Mouse (Mus musculus) lung, embryonic 16.5 days (tissue): Measurements from ENCODE around the gene Carmil3. TPM values are rescaled to one million over a fixed set of nuclear protein-coding genes. Genes with fewer than 3 reads are reported as not detected.
A peak's percentile ranks its signal among the peaks of the same experiment; 100 is the strongest.

Experiments used
- ATAC-seq: fragments of 200-750 bp; cut with Nextera tagmentation; 2 replicates; pipeline ENCODE4 v1.8.0; 2017; ENCODE audit warnings: low read depth, mild to moderate bottlenecking, moderate library complexity
- H3K27ac ChIP-seq: fragments of 300-500 bp; sonication (generic); 2 replicates; pipeline ENCODE4 v1.5.1; 2014; ENCODE audit warnings: mild to moderate bottlenecking, control low read depth, low read length
- H3K27me3 ChIP-seq: fragments of 300-500 bp; sonication (generic); 2 replicates; pipeline ENCODE4 v1.6.1; 2014; ENCODE audit warnings: low read depth, low read length, mixed read lengths; ENCODE audit not compliant: control insufficient read depth, insufficient read depth
- H3K36me3 ChIP-seq: fragments of 300-500 bp; sonication (generic); 2 replicates; pipeline ENCODE4 v1.6.1; 2014; ENCODE audit warnings: low read length; ENCODE audit not compliant: control insufficient read depth, insufficient read depth
- H3K4me1 ChIP-seq: fragments of 300-500 bp; sonication (generic); replicated peaks from 2 replicates; pipeline ENCODE4 v1.6.1; 2014; ENCODE audit warnings: low read length, mixed read lengths; ENCODE audit not compliant: control insufficient read depth, insufficient read depth
- H3K4me2 ChIP-seq: fragments of 300-500 bp; sonication (generic); 2 replicates; pipeline ENCODE4 v1.6.1; 2014; ENCODE audit warnings: low read depth, low read length, control low read depth
- H3K4me3 ChIP-seq: fragments of 300-500 bp; sonication (generic); 2 replicates; pipeline ENCODE4 v1.5.1; 2014; ENCODE audit warnings: mild to moderate bottlenecking, low read length, control low read depth
- H3K9ac ChIP-seq: fragments of 300-500 bp; sonication (generic); 2 replicates; pipeline ENCODE4 v1.6.1; 2014; ENCODE audit warnings: low read length, control low read depth
- H3K9me3 ChIP-seq: fragments of 300-500 bp; sonication (generic); 2 replicates; pipeline ENCODE4 v1.6.1; 2016; ENCODE audit warnings: low read length; ENCODE audit not compliant: control insufficient read depth
- WGBS: fragments of 180-500 bp; shearing (Covaris S2); extraction: QIAGEN DNeasy Blood & Tissue Kit; methylation state at CpG from one replicate; pipeline ENCODE4 v1.1.7; 2014; 5-methylcytosine and 5-hydroxymethylcytosine counted together
- polyA plus RNA-seq: library from polyadenylated mRNA; unstranded; fragments of >200 nt; fragmentation: Nextera tagmentation; extraction: Ambion mirVana; gene quantifications from 2 replicates; pipeline ENCODE4 v1.2.1, GENCODE M21; 2015

Gene Carmil3
- polyA plus RNA-seq, 1 experiment from 2014 or later = 0.98 TPM

GRCm38 (mm10) chr14:55468301-55468741, 22.1 kb upstream of the Carmil3 start:
- H3K27ac ChIP-seq = no peak overlapping the region

DNA sequence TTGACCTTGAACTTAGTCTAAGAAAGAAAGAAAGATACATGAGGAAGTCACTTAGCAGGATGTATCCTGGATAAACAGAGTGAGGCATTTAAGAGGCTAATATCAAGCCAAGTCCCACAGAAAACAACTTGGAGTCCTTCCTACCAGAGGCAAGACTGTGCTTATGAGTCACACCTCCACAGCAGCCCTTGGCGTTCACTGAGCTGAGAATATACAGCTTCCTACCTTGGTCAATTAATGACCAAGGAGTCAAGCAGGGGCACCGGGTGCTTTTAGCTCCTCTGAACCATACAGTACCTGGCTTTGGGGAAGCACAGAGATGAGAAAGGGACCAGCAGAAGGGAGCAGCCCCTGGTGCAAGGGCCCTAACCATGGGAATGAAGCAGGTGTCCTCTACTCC, 21.4 kb upstream of the Carmil3 start:
- ATAC-seq = no peak
- 51% methylated on average over 2 of the region's 2 CpGs for WGBS
- Histone ChIP-seq H3K4me1 (no peaks in the 10 kb centered on the region; the same call in 1 of the 2 replicates), H3K27ac (no peak overlapping the region), H3K36me3 (no peaks in the 10 kb centered on the region), H3K4me2 (no peak overlapping the region), H3K27me3 (no peaks in the 10 kb centered on the region), H3K9ac (no peak overlapping the region), H3K4me3 (no peak overlapping the region), H3K9me3 (no peaks in the 10 kb centered on the region)

More at GRCm38 (mm10) chr14:55468301-55468741, 22.1 kb upstream of the Carmil3 start:
- Histone ChIP-seq H3K36me3 (no peaks in the 10 kb centered on the region), H3K4me2 (no peak overlapping the region), H3K4me1 (no peaks in the 10 kb centered on the region; the same call in 1 of the 2 replicates), H3K9ac (no peak overlapping the region), H3K9me3 (no peaks in the 10 kb centered on the region), H3K27me3 (no peaks in the 10 kb centered on the region), H3K4me3 (no peak overlapping the region)
- no peak for ATAC-seq
- 78% methylated on average over 2 of the region's 2 CpGs for WGBS

- no peaks in the 10 kb centered on the region for H3K9me3 ChIP-seq
- H3K4me2 ChIP-seq = no peak overlapping the region
- WGBS = 61% methylated on average over 6 of the region's 6 CpGs
- no peak for ATAC-seq
- no peaks in the 10 kb centered on the region for H3K36me3 ChIP-seq
- no peak overlapping the region for H3K27ac ChIP-seq
- H3K27me3 ChIP-seq = no peaks in the 10 kb centered on the region
- H3K4me3 ChIP-seq = no peak overlapping the region
- H3K9ac ChIP-seq = no peak overlapping the region
- H3K4me1 ChIP-seq = no peaks in the 10 kb centered on the region; the same call in 1 of the 2 replicates
Observed at GRCm38 (mm10) chr14:55469821-55470220, 20.6 kb upstream of the Carmil3 start.

GRCm38 (mm10) chr14:55470806-55471205, 19.6 kb upstream of the Carmil3 start:
- Histone ChIP-seq H3K4me2 (peak overlapping the region; percentile 12; the same call in 1 of the 2 replicates), H3K4me3 (no peak overlapping the region), H3K9me3 (no peaks in the 10 kb centered on the region), H3K36me3 (no peaks in the 10 kb centered on the region), H3K4me1 (no peaks in the 10 kb centered on the region; the same call in 1 of the 2 replicates), H3K27me3 (no peaks in the 10 kb centered on the region), H3K9ac (no peak overlapping the region), H3K27ac (no peak overlapping the region)
- 3% methylated on average over 10 of the region's 10 CpGs for WGBS
- no peak for ATAC-seq

DNA sequence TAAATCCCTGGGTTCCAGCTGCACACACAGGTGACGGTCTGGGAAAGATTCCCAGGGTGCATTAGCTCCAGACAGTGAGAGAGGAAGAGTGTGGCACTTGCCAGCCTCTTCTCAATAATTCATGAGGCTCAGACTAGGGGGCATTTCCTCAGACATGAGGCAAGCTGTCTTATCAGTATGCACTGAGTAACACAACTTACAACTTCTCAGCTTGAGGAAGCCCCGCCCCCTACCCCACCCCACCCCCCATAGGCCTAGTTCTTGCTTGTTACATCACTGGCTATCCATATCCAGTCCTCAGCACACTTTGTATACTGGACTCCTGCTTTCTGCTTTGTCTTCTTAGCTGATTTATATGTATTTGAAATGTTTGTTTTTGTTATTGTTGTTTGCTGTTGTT, 14.8 kb upstream of the Carmil3 start:
- Histone ChIP-seq H3K4me1 (peaks cover 10% of the 10 kb centered on the region), H3K27ac (no peak overlapping the region), H3K9ac (no peak overlapping the region), H3K36me3 (no peaks in the 10 kb centered on the region), H3K27me3 (no peaks in the 10 kb centered on the region), H3K9me3 (no peaks in the 10 kb centered on the region), H3K4me3 (no peak overlapping the region), H3K4me2 (no peak overlapping the region)
- 58% methylated on average over 2 of the region's 2 CpGs for WGBS
- no peak for ATAC-seq

GRCm38 (mm10) chr14:55477421-55477820, 13.0 kb upstream of the Carmil3 start:
- H3K36me3 ChIP-seq = peaks cover 7% of the 10 kb centered on the region
- H3K9ac ChIP-seq = no peak overlapping the region
- no peaks in the 10 kb centered on the region for H3K27me3 ChIP-seq
- 100% methylated on average over 1 of the region's 1 CpGs for WGBS
- ATAC-seq = no peak
- no peak overlapping the region for H3K27ac ChIP-seq
- H3K4me3 ChIP-seq = no peak overlapping the region
- H3K9me3 ChIP-seq = no peaks in the 10 kb centered on the region
- no peak overlapping the region for H3K4me2 ChIP-seq
- peaks cover 10% of the 10 kb centered on the region for H3K4me1 ChIP-seq

- Histone ChIP-seq H3K4me2 (peak overlapping the region; percentile 59; the same call in 1 of the 2 replicates), H3K4me1 (peaks cover 10% of the 10 kb centered on the region), H3K36me3 (peaks cover 7% of the 10 kb centered on the region), H3K4me3 (no peak overlapping the region), H3K9me3 (no peaks in the 10 kb centered on the region), H3K9ac (no peak overlapping the region; the same call in 1 of the 2 replicates), H3K27me3 (no peaks in the 10 kb centered on the region), H3K27ac (no peak overlapping the region)
- 81% methylated on average over 5 of the region's 5 CpGs for WGBS
- no peak for ATAC-seq
Observed at GRCm38 (mm10) chr14:55477829-55478228, 12.6 kb upstream of the Carmil3 start.

DNA sequence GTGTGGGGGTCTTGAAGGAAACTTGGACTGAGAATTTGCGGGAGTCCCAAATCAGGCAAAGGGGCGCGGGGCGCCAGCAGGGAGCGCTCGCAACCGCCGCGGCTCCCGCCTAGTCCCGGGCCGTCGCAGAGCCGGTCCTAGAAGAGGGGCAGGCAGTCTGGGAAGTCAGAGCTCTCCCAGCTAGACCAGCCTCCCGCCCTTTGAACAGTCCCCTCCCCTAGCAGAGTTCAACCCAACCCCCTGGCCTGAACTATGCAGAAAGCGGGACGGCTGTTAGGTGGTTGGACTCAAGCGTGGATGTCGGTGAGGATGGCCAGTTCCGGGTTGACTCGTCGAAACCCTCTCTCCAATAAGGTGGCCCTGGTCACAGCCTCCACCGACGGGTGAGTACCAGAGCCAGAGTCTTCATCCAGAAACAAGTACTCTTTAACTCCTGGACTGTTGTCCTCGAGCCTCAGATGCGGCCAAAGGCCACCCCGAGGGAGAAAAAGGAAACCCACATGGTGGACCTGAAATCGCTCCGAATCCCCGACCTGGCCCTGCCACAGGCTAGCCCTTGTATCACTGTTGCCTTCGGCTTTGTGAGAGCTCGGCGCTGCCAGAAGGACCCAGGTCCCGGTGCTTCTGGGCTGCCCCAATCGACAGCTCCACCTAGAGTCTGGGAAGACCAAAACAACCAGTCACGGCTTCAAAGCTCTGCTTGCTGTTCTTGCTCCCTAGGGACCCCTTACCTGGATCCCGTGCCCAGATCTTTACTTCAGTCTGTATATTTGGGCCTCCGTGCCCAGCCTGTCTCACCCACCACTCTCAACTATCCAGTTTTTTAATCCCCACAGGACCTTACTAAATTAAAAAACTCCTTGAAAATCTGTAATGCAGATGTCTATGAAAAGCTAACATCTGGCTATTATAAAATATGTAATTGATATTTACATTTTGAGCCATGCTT, 11.5 kb upstream of the Carmil3 start, which contains the start of gene Dhrs4:
Dhrs4 (plus strand) TSS at position 108 of the 949 bp plus-strand sequence.
- H3K36me3 ChIP-seq = peaks cover 7% of the 10 kb centered on the region
- WGBS = under 1% methylated on average over 37 of the region's 38 CpGs

DNA sequence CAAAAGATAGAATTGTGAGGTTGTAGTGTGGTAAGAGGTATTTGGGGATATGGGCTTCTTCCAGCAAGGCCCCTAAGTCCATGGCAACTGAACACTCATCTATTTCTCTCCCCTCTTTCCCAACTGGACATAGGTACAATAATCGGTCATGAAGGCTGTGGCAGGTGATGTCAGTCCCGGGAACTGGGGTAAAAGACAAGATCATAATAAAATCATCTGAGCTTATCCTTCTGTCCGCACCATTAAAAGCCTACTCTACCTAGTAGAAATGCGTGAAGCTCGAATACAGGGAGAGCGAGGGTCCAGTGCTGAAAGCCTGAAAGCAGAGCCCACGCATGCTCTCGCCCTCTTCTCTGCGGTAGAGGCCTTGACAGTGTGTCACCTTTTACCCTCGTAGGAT, 10.8 kb upstream of the Carmil3 start:
- peaks cover 7% of the 10 kb centered on the region for H3K36me3 ChIP-seq
- no peaks in the 10 kb centered on the region for H3K27me3 ChIP-seq
- H3K4me1 ChIP-seq = peaks cover 10% of the 10 kb centered on the region
- 85% methylated on average over 10 of the region's 10 CpGs for WGBS
- ATAC-seq = no peak
- no peak overlapping the region for H3K9ac ChIP-seq
- no peaks in the 10 kb centered on the region for H3K9me3 ChIP-seq
- H3K4me3 ChIP-seq = no peak overlapping the region
- H3K27ac ChIP-seq = no peak overlapping the region
- peak overlapping the region; percentile 59; the same call in 1 of the 2 replicates for H3K4me2 ChIP-seq

More for the DNA sequence above, 11.5 kb upstream of the Carmil3 start, which contains the start of gene Dhrs4:
- Histone ChIP-seq H3K9ac (peak within 1 kb of the TSS; percentile 76), H3K4me3 (peak within 1 kb of the TSS; percentile 63), H3K9me3 (no peaks in the 10 kb centered on the region), H3K27me3 (no peaks in the 10 kb centered on the region), H3K4me1 (peaks cover 10% of the 10 kb centered on the region), H3K4me2 (peak within 1 kb of the TSS; percentile 59), H3K27ac (peak within 1 kb of the TSS; percentile 69)
- ATAC-seq = peak; percentile 99
